Mouse (Mus musculus) intestine, embryonic 16.5 days (tissue): ENCODE results near the gene Tmem170. TPM values are rescaled to one million over a fixed set of nuclear protein-coding genes. Genes with fewer than 3 reads are reported as not detected.
A peak's percentile ranks its signal among the peaks of the same experiment; 100 is the strongest.

ENCODE experiments used
- ATAC-seq: fragments of 200-750 bp; cut with Nextera tagmentation; 2 replicates; pipeline ENCODE4 v1.8.0; 2017; ENCODE audit warnings: moderate TSS enrichment, moderate library complexity
- H3K27ac ChIP-seq: fragments of 300-500 bp; sonication (generic); 2 replicates; pipeline ENCODE4 v1.5.1; 2014; ENCODE audit warnings: mild to moderate bottlenecking, low read length
- H3K27me3 ChIP-seq: fragments of 300-500 bp; sonication (generic); replicated peaks from 2 replicates; pipeline ENCODE4 v1.6.1; 2014; ENCODE audit warnings: low read length, control low read depth, mixed read lengths; ENCODE audit not compliant: control insufficient read depth, insufficient read depth
- H3K36me3 ChIP-seq: fragments of 300-500 bp; sonication (generic); 2 replicates; pipeline ENCODE4 v1.6.1; 2014; ENCODE audit warnings: low read length, control low read depth; ENCODE audit not compliant: control insufficient read depth, insufficient read depth
- H3K4me1 ChIP-seq: fragments of 300-500 bp; sonication (generic); 2 replicates; pipeline ENCODE4 v1.6.1; 2014; ENCODE audit warnings: low read length, control low read depth, mixed read lengths; ENCODE audit not compliant: control insufficient read depth, insufficient read depth
- H3K4me2 ChIP-seq: fragments of 300-500 bp; sonication (generic); 2 replicates; pipeline ENCODE4 v1.6.1; 2014; ENCODE audit warnings: low read depth, low read length, control low read depth
- H3K4me3 ChIP-seq: fragments of 300-500 bp; sonication (generic); 2 replicates; pipeline ENCODE4 v1.5.1; 2014; ENCODE audit warnings: mild to moderate bottlenecking, low read length
- H3K9ac ChIP-seq: fragments of 300-500 bp; sonication (generic); 2 replicates; pipeline ENCODE4 v1.6.1; 2014; ENCODE audit warnings: low read depth, low read length
- H3K9me3 ChIP-seq: fragments of 300-500 bp; sonication (generic); 2 replicates; pipeline ENCODE4 v1.6.1; 2016; ENCODE audit warnings: low read length, control low read depth; ENCODE audit not compliant: control insufficient read depth
- WGBS: fragments of 180-500 bp; shearing (Covaris S2); extraction: QIAGEN DNeasy Blood & Tissue Kit; methylation state at CpG from one replicate; pipeline ENCODE4 v1.1.7; 2014; 5-methylcytosine and 5-hydroxymethylcytosine counted together
- polyA plus RNA-seq: library from polyadenylated mRNA; unstranded; fragments of >200 nt; fragmentation: Nextera tagmentation; extraction: Ambion mirVana; gene quantifications from 2 replicates; pipeline ENCODE4 v1.2.1, GENCODE M21; 2015

Tmem170 gene
- polyA plus RNA-seq = 14.9 and 15.7 TPM in 2 replicates

- Histone ChIP-seq H3K4me2 (peak within 1 kb of the TSS; percentile 81), H3K4me1 (peaks cover 4% of the 10 kb centered on the region), H3K27ac (peak within 1 kb of the TSS; percentile 94), H3K9ac (peak within 1 kb of the TSS; percentile 84), H3K36me3 (no peaks in the 10 kb centered on the region), H3K9me3 (no peaks in the 10 kb centered on the region), H3K27me3 (no peaks in the 10 kb centered on the region), H3K4me3 (peak within 1 kb of the TSS; percentile 80)
- WGBS = under 1% methylated on average over 43 of the region's 53 CpGs
- ATAC-seq = peak; percentile 99
Measured at GRCm38 (mm10) chr8:111876355-111876948, at the start of gene Tmem170. TSS of gene Tmem170 (minus strand) at chr8:111876750.

- Histone ChIP-seq H3K27me3 (no peaks in the 10 kb centered on the region), H3K4me2 (no peak overlapping the region), H3K27ac (peak overlapping the region; percentile 44; the same call in 1 of the 2 replicates), H3K9ac (no peak overlapping the region), H3K4me1 (no peaks in the 10 kb centered on the region), H3K36me3 (no peaks in the 10 kb centered on the region), H3K4me3 (no peak overlapping the region), H3K9me3 (no peaks in the 10 kb centered on the region)
- 59% methylated on average over 7 of the region's 7 CpGs for WGBS
- ATAC-seq = peak; percentile 91
Measured at GRCm38 (mm10) chr8:111924976-111925375, 48.4 kb upstream of the Tmem170 start.

GRCm38 (mm10) chr8:111923383-111923804, 46.8 kb upstream of the Tmem170 start:
- peak; percentile 36; the same call in 1 of the 2 replicates for ATAC-seq
- Histone ChIP-seq H3K36me3 (peaks cover 3% of the 10 kb centered on the region; the same call in 1 of the 2 replicates), H3K4me1 (no peaks in the 10 kb centered on the region), H3K4me3 (no peak overlapping the region), H3K9me3 (no peaks in the 10 kb centered on the region), H3K9ac (no peak overlapping the region), H3K27me3 (no peaks in the 10 kb centered on the region), H3K4me2 (no peak overlapping the region), H3K27ac (no peak overlapping the region)
- WGBS = 29% methylated on average over 10 of the region's 10 CpGs

- ATAC-seq = no peak
- H3K27ac ChIP-seq = no peak overlapping the region
- H3K4me3 ChIP-seq = no peak overlapping the region
- no peak overlapping the region for H3K4me2 ChIP-seq
- no peaks in the 10 kb centered on the region for H3K9me3 ChIP-seq
- no peak overlapping the region for H3K9ac ChIP-seq
- H3K4me1 ChIP-seq = no peaks in the 10 kb centered on the region; the same call in 1 of the 2 replicates
- H3K27me3 ChIP-seq = no peaks in the 10 kb centered on the region
- WGBS = 76% methylated on average over 4 of the region's 4 CpGs
- H3K36me3 ChIP-seq = peaks cover 3% of the 10 kb centered on the region; the same call in 1 of the 2 replicates
Measured at GRCm38 (mm10) chr8:111920971-111921370, 44.4 kb upstream of the Tmem170 start.

- WGBS = 85% methylated on average over 2 of the region's 2 CpGs
- no peak overlapping the region for H3K27ac ChIP-seq
- no peak for ATAC-seq
Measured at GRCm38 (mm10) chr8:111919663-111920062, 43.1 kb upstream of the Tmem170 start.

GRCm38 (mm10) chr8:111912860-111913432, 36.4 kb upstream of the Tmem170 start:
- peak; percentile 57 for ATAC-seq
- Histone ChIP-seq H3K4me1 (peaks cover 6% of the 10 kb centered on the region), H3K27ac (no peak overlapping the region)

More at GRCm38 (mm10) chr8:111919663-111920062, 43.1 kb upstream of the Tmem170 start:
- H3K4me2 ChIP-seq = no peak overlapping the region
- no peaks in the 10 kb centered on the region for H3K27me3 ChIP-seq
- no peak overlapping the region for H3K4me3 ChIP-seq
- H3K4me1 ChIP-seq = no peaks in the 10 kb centered on the region; the same call in 1 of the 2 replicates
- H3K9ac ChIP-seq = no peak overlapping the region
- H3K9me3 ChIP-seq = no peaks in the 10 kb centered on the region
- peaks cover 3% of the 10 kb centered on the region; the same call in 1 of the 2 replicates for H3K36me3 ChIP-seq

GRCm38 (mm10) chr8:111911572-111911971, 35.0 kb upstream of the Tmem170 start:
- Histone ChIP-seq H3K4me1 (peaks cover 6% of the 10 kb centered on the region), H3K4me3 (no peak overlapping the region), H3K27me3 (peaks cover 14% of the 10 kb centered on the region), H3K9ac (no peak overlapping the region), H3K4me2 (no peak overlapping the region), H3K36me3 (no peaks in the 10 kb centered on the region), H3K27ac (no peak overlapping the region), H3K9me3 (no peaks in the 10 kb centered on the region)
- 60% methylated on average over 7 of the region's 7 CpGs for WGBS
- ATAC-seq = no peak

More at GRCm38 (mm10) chr8:111912860-111913432, 36.4 kb upstream of the Tmem170 start:
- Histone ChIP-seq H3K9me3 (no peaks in the 10 kb centered on the region), H3K9ac (no peak overlapping the region), H3K4me3 (no peak overlapping the region), H3K4me2 (no peak overlapping the region), H3K36me3 (no peaks in the 10 kb centered on the region), H3K27me3 (peaks cover 14% of the 10 kb centered on the region)
- 57% methylated on average over 12 of the region's 12 CpGs for WGBS

- WGBS = 5% methylated on average over 46 of the region's 47 CpGs
- ATAC-seq = 0 out of 2 replicates have a peak, but pooled peaks have one; percentile 27
Measured at GRCm38 (mm10) chr8:111909621-111910450, 33.3 kb upstream of the Tmem170 start, which contains the start of gene Chst5. TSS of gene Chst5 (minus strand) at chr8:111910447.

More at GRCm38 (mm10) chr8:111909621-111910450, 33.3 kb upstream of the Tmem170 start, which contains the start of gene Chst5:
- peak within 1 kb of the TSS; percentile 46 for H3K9ac ChIP-seq
- H3K4me2 ChIP-seq = peak within 1 kb of the TSS; percentile 69
- H3K4me1 ChIP-seq = peaks cover 6% of the 10 kb centered on the region
- peak within 1 kb of the TSS; percentile 39 for H3K4me3 ChIP-seq
- no peaks in the 10 kb centered on the region for H3K9me3 ChIP-seq
- H3K27me3 ChIP-seq = peaks cover 14% of the 10 kb centered on the region
- H3K36me3 ChIP-seq = no peaks in the 10 kb centered on the region
- H3K27ac ChIP-seq = no peak within 1 kb of the TSS
